Mouse (Mus musculus) heart, embryonic 12.5 days (tissue): ENCODE measurements at regions not wholly inside any gene's neighbourhood (a gene's known extent, or its start where the extent isn't known, plus 50 kb on each side); places are given as distances from the start of the nearest gene placed in this dataset.

Source experiments
- ATAC-seq: fragments of 200-750 bp; cut with Nextera tagmentation; 2 replicates; pipeline ENCODE4 v1.8.0; 2017; ENCODE audit warnings: moderate TSS enrichment, moderate library complexity; ENCODE audit not compliant: insufficient number of reproducible peaks, low FRiP score
- H3K27ac ChIP-seq: fragments of 300-500 bp; sonication (generic); 2 replicates; pipeline ENCODE4 v1.5.1; 2016; ENCODE audit warnings: mild to moderate bottlenecking, moderate library complexity; ENCODE audit not compliant: poor library complexity, severe bottlenecking
- H3K27me3 ChIP-seq: fragments of 300-500 bp; sonication (generic); replicated peaks from 2 replicates; pipeline ENCODE4 v1.6.1; 2016; ENCODE audit warnings: mild to moderate bottlenecking, moderate library complexity
- H3K36me3 ChIP-seq: fragments of 300-500 bp; sonication (generic); 2 replicates; pipeline ENCODE4 v1.6.1; 2016; ENCODE audit warnings: mild to moderate bottlenecking, moderate library complexity
- H3K4me1 ChIP-seq: fragments of 300-500 bp; sonication (generic); replicated peaks from 2 replicates; pipeline ENCODE4 v1.6.1; 2016; ENCODE audit warnings: mild to moderate bottlenecking
- H3K4me2 ChIP-seq: fragments of 300-500 bp; sonication (generic); 2 replicates; pipeline ENCODE4 v1.6.1; 2016; ENCODE audit warnings: mild to moderate bottlenecking, moderate library complexity
- H3K4me3 ChIP-seq: fragments of 300-500 bp; sonication (generic); 2 replicates; pipeline ENCODE4 v1.5.1; 2016; ENCODE audit warnings: mild to moderate bottlenecking
- H3K9ac ChIP-seq: fragments of 300-500 bp; sonication (generic); 2 replicates; pipeline ENCODE4 v1.6.1; 2016; ENCODE audit warnings: mild to moderate bottlenecking, moderate library complexity
- H3K9me3 ChIP-seq: fragments of 300-500 bp; sonication (generic); replicated peaks from 2 replicates; pipeline ENCODE4 v1.6.1; 2016; ENCODE audit warnings: mild to moderate bottlenecking, moderate library complexity
- WGBS: fragments of 180-500 bp; shearing (Covaris S2); methylation state at CpG from one replicate; pipeline ENCODE4 v1.1.7; 2016; 5-methylcytosine and 5-hydroxymethylcytosine counted together

GRCm38 (mm10) chr17:87202958-87203720 lies 62.6 kb downstream of the Mcfd2 start:
- Histone ChIP-seq H3K4me3 (no peak overlapping the region), H3K4me1 (peaks cover 47% of the 10 kb centered on the region), H3K4me2 (no peak overlapping the region), H3K9me3 (no peaks in the 10 kb centered on the region), H3K9ac (no peak overlapping the region), H3K36me3 (no peaks in the 10 kb centered on the region), H3K27me3 (no peaks in the 10 kb centered on the region), H3K27ac (peak overlapping the region; percentile 2; the same call in 1 of the 2 replicates)
- ATAC-seq, result no peak
- WGBS, result 19% methylated on average over 5 of the region's 5 CpGs

GRCm38 (mm10) chr17:87202490-87202889 lies 63.2 kb downstream of the Mcfd2 start:
- no peak overlapping the region for H3K4me3 ChIP-seq
- H3K4me1 ChIP-seq, result peaks cover 47% of the 10 kb centered on the region
- WGBS, result 23% methylated on average over 6 of the region's 6 CpGs
- no peaks in the 10 kb centered on the region for H3K9me3 ChIP-seq
- H3K27me3 ChIP-seq, result no peaks in the 10 kb centered on the region
- ATAC-seq, result no peak; the same call in 1 of the 2 replicates
- no peak overlapping the region for H3K4me2 ChIP-seq
- H3K9ac ChIP-seq, result no peak overlapping the region
- peak overlapping the region; percentile 41; the same call in 1 of the 2 replicates for H3K27ac ChIP-seq
- H3K36me3 ChIP-seq, result no peaks in the 10 kb centered on the region

GRCm38 (mm10) chr17:87200721-87201242 lies 65.0 kb downstream of the Mcfd2 start:
- no peaks in the 10 kb centered on the region for H3K27me3 ChIP-seq
- no peaks in the 10 kb centered on the region for H3K36me3 ChIP-seq
- no peak overlapping the region for H3K4me2 ChIP-seq
- ATAC-seq, result peak; percentile 67
- H3K27ac ChIP-seq, result peak overlapping the region; percentile 69
- no peaks in the 10 kb centered on the region for H3K9me3 ChIP-seq
- H3K4me1 ChIP-seq, result peaks cover 47% of the 10 kb centered on the region
- 61% methylated on average over 3 of the region's 3 CpGs for WGBS
- H3K9ac ChIP-seq, result no peak overlapping the region
- no peak overlapping the region for H3K4me3 ChIP-seq

- H3K27ac ChIP-seq, result peak overlapping the region; percentile 61; the same call in 1 of the 2 replicates
- whole genome bisulfite sequencing, result 85% methylated on average over 2 of the region's 2 CpGs
Measured at GRCm38 (mm10) chr17:87200134-87200533, 65.6 kb downstream of the Mcfd2 start.

GRCm38 (mm10) chr17:87199134-87199533 lies 66.6 kb downstream of the Mcfd2 start:
- no peak for ATAC-seq
- Histone ChIP-seq H3K9ac (no peak overlapping the region), H3K27me3 (no peaks in the 10 kb centered on the region), H3K4me3 (no peak overlapping the region), H3K27ac (no peak overlapping the region), H3K36me3 (no peaks in the 10 kb centered on the region), H3K4me1 (peaks cover 47% of the 10 kb centered on the region), H3K9me3 (no peaks in the 10 kb centered on the region), H3K4me2 (no peak overlapping the region)
- WGBS, result 81% methylated on average over 3 of the region's 3 CpGs

More at GRCm38 (mm10) chr17:87200134-87200533, 65.6 kb downstream of the Mcfd2 start:
- Histone ChIP-seq H3K36me3 (no peaks in the 10 kb centered on the region), H3K4me2 (no peak overlapping the region), H3K9ac (no peak overlapping the region), H3K27me3 (no peaks in the 10 kb centered on the region), H3K4me3 (no peak overlapping the region), H3K9me3 (no peaks in the 10 kb centered on the region), H3K4me1 (peaks cover 47% of the 10 kb centered on the region)
- no peak for ATAC-seq

GRCm38 (mm10) chr17:87197434-87197833 lies 68.3 kb downstream of the Mcfd2 start:
- peaks cover 42% of the 10 kb centered on the region for H3K4me1 ChIP-seq
- no peak overlapping the region for H3K27ac ChIP-seq
- H3K4me3 ChIP-seq, result no peak overlapping the region
- WGBS, result 87% methylated on average over 4 of the region's 4 CpGs
- H3K27me3 ChIP-seq, result no peaks in the 10 kb centered on the region
- no peak overlapping the region for H3K9ac ChIP-seq
- ATAC-seq, result no peak
- peaks cover 5% of the 10 kb centered on the region for H3K9me3 ChIP-seq
- no peaks in the 10 kb centered on the region for H3K36me3 ChIP-seq
- H3K4me2 ChIP-seq, result no peak overlapping the region

- H3K27me3 ChIP-seq, result no peaks in the 10 kb centered on the region
- no peak overlapping the region for H3K27ac ChIP-seq
- H3K4me2 ChIP-seq, result no peak overlapping the region
- H3K9me3 ChIP-seq, result peaks cover 8% of the 10 kb centered on the region
- ATAC-seq, result no peak
- H3K4me3 ChIP-seq, result no peak overlapping the region
- WGBS, result 68% methylated on average over 11 of the region's 11 CpGs
- no peaks in the 10 kb centered on the region for H3K36me3 ChIP-seq
- H3K4me1 ChIP-seq, result peaks cover 22% of the 10 kb centered on the region
- H3K9ac ChIP-seq, result no peak overlapping the region
Measured at GRCm38 (mm10) chr17:87194639-87195038, 71.1 kb downstream of the Mcfd2 start.

GRCm38 (mm10) chr17:87193482-87193881 lies 72.3 kb downstream of the Mcfd2 start:
- peaks cover 8% of the 10 kb centered on the region for H3K9me3 ChIP-seq
- no peak overlapping the region for H3K4me3 ChIP-seq
- H3K27ac ChIP-seq, result no peak overlapping the region
- H3K4me2 ChIP-seq, result no peak overlapping the region
- no peak for ATAC-seq
- H3K36me3 ChIP-seq, result no peaks in the 10 kb centered on the region
- WGBS, result 13% methylated on average over 7 of the region's 7 CpGs
- peaks cover 21% of the 10 kb centered on the region for H3K4me1 ChIP-seq
- H3K9ac ChIP-seq, result no peak overlapping the region
- no peaks in the 10 kb centered on the region for H3K27me3 ChIP-seq

GRCm38 (mm10) chr17:87189670-87190069 lies 76.1 kb downstream of the Mcfd2 start:
- 57% methylated on average over 3 of the region's 3 CpGs for WGBS

More at GRCm38 (mm10) chr17:87189670-87190069, 76.1 kb downstream of the Mcfd2 start:
- Histone ChIP-seq H3K27me3 (0 out of 2 replicates have a peak, but pooled peaks cover 6% of the 10 kb centered on the region), H3K27ac (no peak overlapping the region), H3K4me1 (peaks cover 37% of the 10 kb centered on the region), H3K9me3 (peaks cover 8% of the 10 kb centered on the region), H3K4me3 (no peak overlapping the region), H3K36me3 (no peaks in the 10 kb centered on the region), H3K4me2 (no peak overlapping the region), H3K9ac (no peak overlapping the region)
- no peak for ATAC-seq
